Mouse (Mus musculus): ENCODE data around the gene Ykt6. TPM values are rescaled to one million over a fixed set of nuclear protein-coding genes. Genes with fewer than 3 reads are reported as not detected.

The Ykt6 gene
- 24.6 and 30.8 TPM in 2 replicates for polyA plus RNA-seq (2011; ENCODE audit: insufficient read depth, insufficient read length, low replicate concordance, missing spikeins)

DNA sequence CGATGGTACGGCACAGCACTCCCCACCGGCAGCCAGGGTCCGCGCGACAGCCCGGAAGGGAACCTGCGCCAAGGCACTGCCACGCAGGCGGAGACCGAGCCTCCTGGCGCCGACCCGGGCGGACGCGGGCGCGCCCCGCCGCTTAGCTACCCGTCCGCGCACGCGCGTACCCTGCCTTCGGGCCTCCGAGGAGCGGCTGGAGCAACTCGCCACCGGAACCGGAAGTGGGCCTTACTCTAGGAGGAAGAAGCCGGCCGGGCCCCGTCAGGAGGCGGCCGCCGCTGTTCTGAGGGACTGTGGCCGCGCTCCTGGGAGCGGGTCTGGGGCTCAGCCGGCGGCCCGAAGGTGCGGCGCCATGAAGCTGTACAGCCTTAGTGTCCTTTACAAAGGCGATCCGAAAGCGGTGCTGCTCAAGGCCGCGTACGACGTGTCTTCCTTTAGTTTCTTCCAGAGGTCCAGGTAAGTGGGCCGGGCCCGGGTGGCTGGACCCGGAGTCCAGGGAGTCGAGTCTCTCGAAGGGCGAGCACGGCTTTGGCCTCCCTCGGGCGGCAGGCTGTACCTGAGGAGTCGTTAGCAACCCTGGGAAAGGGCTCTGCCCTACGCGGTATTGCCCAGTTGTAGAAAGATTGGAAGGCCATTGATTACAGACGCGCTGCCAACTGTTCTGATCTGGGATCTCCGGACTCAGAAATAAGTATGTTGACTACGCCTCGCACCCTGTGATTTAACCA lies at the start of gene Ykt6:
Gene Ykt6, plus strand, starts transcription at position 148 of the 731 bp plus-strand sequence.
- H3K4me1 ChIP-seq (ENCODE audit: control insufficient read depth, insufficient read depth, low read length): no peaks in the 10 kb centered on the region
- H3K27ac ChIP-seq (ENCODE audit: control insufficient read depth, insufficient read depth, low read depth, low read length, poor library complexity): peak within 1 kb of the TSS; percentile 95
- under 1% methylated on average over 71 of the region's 71 CpGs for WGBS
- TF ChIP-seq POLR2A (IDR thresholded peaks at IDR 0.05; ENCODE audit: borderline replicate concordance, control insufficient read depth, low read depth, low read length) (peak; percentile 84; the same call in 1 of the 2 replicates), CTCF (IDR thresholded peaks at IDR 0.05; ENCODE audit: control insufficient read depth, insufficient read depth, low read length) (no peak)
- peak within 1 kb of the TSS; percentile 98 for H3K4me3 ChIP-seq (replicated peaks; ENCODE audit: control insufficient read depth, low read depth, low read length)

GRCm38 (mm10) chr11:5905778-5906518 lies 49.5 kb upstream of the Ykt6 start:
- Histone ChIP-seq H3K4me1 (ENCODE audit: control insufficient read depth, insufficient read depth, low read length) (no peaks in the 10 kb centered on the region), H3K27ac (ENCODE audit: control insufficient read depth, insufficient read depth, low read depth, low read length, poor library complexity) (no peak overlapping the region), H3K4me3 (replicated peaks; ENCODE audit: control insufficient read depth, low read depth, low read length) (no peak overlapping the region)
- TF ChIP-seq CTCF (IDR thresholded peaks at IDR 0.05; ENCODE audit: control insufficient read depth, insufficient read depth, low read length) (no peak), POLR2A (IDR thresholded peaks at IDR 0.05; ENCODE audit: borderline replicate concordance, control insufficient read depth, low read depth, low read length) (no peak)
- 83% methylated on average over 10 of the region's 10 CpGs for WGBS

DNA sequence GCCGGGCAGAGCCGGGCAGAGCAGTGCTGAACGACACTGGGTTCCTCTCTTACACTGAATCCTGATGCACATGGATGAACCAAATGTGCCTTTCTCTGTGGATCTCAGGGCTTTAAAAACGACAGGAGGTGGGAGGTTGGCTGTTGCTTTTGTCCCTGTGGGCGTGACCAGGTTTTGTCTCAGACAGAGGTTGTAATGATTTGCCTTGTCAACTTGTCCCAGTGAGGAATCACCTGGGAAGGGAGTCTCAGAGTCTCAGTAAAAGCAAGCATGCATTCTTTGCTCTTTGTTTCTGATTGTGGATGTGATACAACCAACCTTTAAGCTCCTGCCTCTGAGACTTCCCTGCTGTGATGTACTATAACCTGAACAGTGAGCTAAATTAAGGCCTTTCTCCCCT lies 48.4 kb upstream of the Ykt6 start:
- 67% methylated on average over 5 of the region's 5 CpGs for WGBS
- TF ChIP-seq POLR2A (IDR thresholded peaks at IDR 0.05; ENCODE audit: borderline replicate concordance, control insufficient read depth, low read depth, low read length) (no peak), CTCF (IDR thresholded peaks at IDR 0.05; ENCODE audit: control insufficient read depth, insufficient read depth, low read length) (no peak)
- no peaks in the 10 kb centered on the region for H3K4me1 ChIP-seq (ENCODE audit: control insufficient read depth, insufficient read depth, low read length)
- H3K4me3 ChIP-seq (replicated peaks; ENCODE audit: control insufficient read depth, low read depth, low read length): no peak overlapping the region
- H3K27ac ChIP-seq (ENCODE audit: control insufficient read depth, insufficient read depth, low read depth, low read length, poor library complexity): no peak overlapping the region

DNA sequence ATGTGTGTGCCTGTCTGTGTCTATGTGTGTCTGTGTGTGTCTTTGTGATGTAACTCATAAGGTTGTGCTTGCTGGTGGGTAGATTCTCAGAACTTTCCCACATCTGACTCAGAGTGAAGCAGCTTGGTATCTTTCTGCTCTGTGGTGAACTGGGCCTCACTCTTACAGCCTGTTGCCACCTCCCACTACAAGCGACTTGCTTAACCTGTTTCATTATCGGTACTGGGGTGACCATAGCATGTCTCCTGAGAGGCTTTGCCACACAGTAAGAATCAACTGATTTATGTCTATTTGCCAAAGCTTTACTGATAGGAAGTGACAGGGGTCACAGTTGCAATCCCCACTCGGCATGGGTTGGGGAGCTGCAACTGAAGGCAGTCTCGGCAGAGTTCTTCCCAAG lies 46.9 kb upstream of the Ykt6 start:
- Histone ChIP-seq H3K27ac (ENCODE audit: control insufficient read depth, insufficient read depth, low read depth, low read length, poor library complexity) (no peak overlapping the region), H3K4me3 (replicated peaks; ENCODE audit: control insufficient read depth, low read depth, low read length) (no peak overlapping the region), H3K4me1 (ENCODE audit: control insufficient read depth, insufficient read depth, low read length) (no peaks in the 10 kb centered on the region)
- TF ChIP-seq POLR2A (IDR thresholded peaks at IDR 0.05; ENCODE audit: borderline replicate concordance, control insufficient read depth, low read depth, low read length) (no peak), CTCF (IDR thresholded peaks at IDR 0.05; ENCODE audit: control insufficient read depth, insufficient read depth, low read length) (no peak)
- 79% methylated on average over 4 of the region's 4 CpGs for WGBS

GRCm38 (mm10) chr11:5912635-5913034 lies 42.9 kb upstream of the Ykt6 start:
- no peaks in the 10 kb centered on the region for H3K4me1 ChIP-seq (ENCODE audit: control insufficient read depth, insufficient read depth, low read length)
- TF ChIP-seq CTCF (IDR thresholded peaks at IDR 0.05; ENCODE audit: control insufficient read depth, insufficient read depth, low read length) (peak; percentile 73), POLR2A (IDR thresholded peaks at IDR 0.05; ENCODE audit: borderline replicate concordance, control insufficient read depth, low read depth, low read length) (no peak)
- WGBS: 20% methylated on average over 5 of the region's 5 CpGs
- H3K27ac ChIP-seq (ENCODE audit: control insufficient read depth, insufficient read depth, low read depth, low read length, poor library complexity): no peak overlapping the region
- no peak overlapping the region for H3K4me3 ChIP-seq (replicated peaks; ENCODE audit: control insufficient read depth, low read depth, low read length)

GRCm38 (mm10) chr11:5913256-5913655 lies 42.2 kb upstream of the Ykt6 start:
- 68% methylated on average over 8 of the region's 8 CpGs for WGBS
- no peak overlapping the region for H3K4me3 ChIP-seq (replicated peaks; ENCODE audit: control insufficient read depth, low read depth, low read length)
- TF ChIP-seq POLR2A (IDR thresholded peaks at IDR 0.05; ENCODE audit: borderline replicate concordance, control insufficient read depth, low read depth, low read length) (no peak), CTCF (IDR thresholded peaks at IDR 0.05; ENCODE audit: control insufficient read depth, insufficient read depth, low read length) (no peak)
- H3K4me1 ChIP-seq (ENCODE audit: control insufficient read depth, insufficient read depth, low read length): no peaks in the 10 kb centered on the region
- no peak overlapping the region for H3K27ac ChIP-seq (ENCODE audit: control insufficient read depth, insufficient read depth, low read depth, low read length, poor library complexity)

- WGBS: 61% methylated on average over 4 of the region's 4 CpGs
- H3K4me1 ChIP-seq (ENCODE audit: control insufficient read depth, insufficient read depth, low read length): no peaks in the 10 kb centered on the region
- no peak overlapping the region for H3K4me3 ChIP-seq (replicated peaks; ENCODE audit: control insufficient read depth, low read depth, low read length)
- H3K27ac ChIP-seq (ENCODE audit: control insufficient read depth, insufficient read depth, low read depth, low read length, poor library complexity): no peak overlapping the region
- no peak for TF ChIP-seq CTCF (IDR thresholded peaks at IDR 0.05; ENCODE audit: control insufficient read depth, insufficient read depth, low read length)
- TF ChIP-seq POLR2A (IDR thresholded peaks at IDR 0.05; ENCODE audit: borderline replicate concordance, control insufficient read depth, low read depth, low read length): no peak
Measured at GRCm38 (mm10) chr11:5913936-5914335, 41.6 kb upstream of the Ykt6 start.

GRCm38 (mm10) chr11:5914940-5915339 lies 40.6 kb upstream of the Ykt6 start:
- H3K4me1 ChIP-seq (ENCODE audit: control insufficient read depth, insufficient read depth, low read length): no peaks in the 10 kb centered on the region
- WGBS: 41% methylated on average over 5 of the region's 5 CpGs
- TF ChIP-seq CTCF (IDR thresholded peaks at IDR 0.05; ENCODE audit: control insufficient read depth, insufficient read depth, low read length): no peak
- no peak for TF ChIP-seq POLR2A (IDR thresholded peaks at IDR 0.05; ENCODE audit: borderline replicate concordance, control insufficient read depth, low read depth, low read length)
- no peak overlapping the region for H3K27ac ChIP-seq (ENCODE audit: control insufficient read depth, insufficient read depth, low read depth, low read length, poor library complexity)
- H3K4me3 ChIP-seq (replicated peaks; ENCODE audit: control insufficient read depth, low read depth, low read length): no peak overlapping the region

All from bone marrow, adult 2 months (tissue).